Mouse (Mus musculus): ENCODE data around the gene Cbr3. TPM values are rescaled to one million over a fixed set of nuclear protein-coding genes. Genes with fewer than 3 reads are reported as not detected.

Cbr3 gene
- total RNA-seq, 2 experiments from 2014 or later: 6.8 to 7.9 TPM

GRCm38 (mm10) chr16:93711411-93712188 is 28.6 kb downstream of the Cbr3 start, which contains the start of gene Dop1b:
Dop1b (plus strand) TSS chr16:93711904.
- peak; percentile 99 for DNase-seq (ENCODE audit: low spot score in 2 of 2)

- no peak for DNase-seq (ENCODE audit: low spot score in 2 of 2)
Observed at GRCm38 (mm10) chr16:93712189-93712885, 29.3 kb downstream of the Cbr3 start.

GRCm38 (mm10) chr16:93712966-93713365 is 30.0 kb downstream of the Cbr3 start:
- no peak for DNase-seq (ENCODE audit: low spot score in 2 of 2)

- no peak for DNase-seq (ENCODE audit: low spot score in 2 of 2)
Observed at GRCm38 (mm10) chr16:93714426-93714825, 31.4 kb downstream of the Cbr3 start.

GRCm38 (mm10) chr16:93715826-93716225 is 32.8 kb downstream of the Cbr3 start:
- DNase-seq (ENCODE audit: low spot score in 2 of 2): no peak

GRCm38 (mm10) chr16:93717299-93717703 is 34.3 kb downstream of the Cbr3 start:
- DNase-seq (ENCODE audit: low spot score in 2 of 2): peak; percentile 64 to 79

- no peak for DNase-seq (ENCODE audit: low spot score in 2 of 2)
Observed at GRCm38 (mm10) chr16:93721771-93722170, 38.8 kb downstream of the Cbr3 start.

GRCm38 (mm10) chr16:93722476-93722875 is 39.5 kb downstream of the Cbr3 start:
- no peak for DNase-seq (ENCODE audit: low spot score in 2 of 2)

GRCm38 (mm10) chr16:93725417-93726144 is 42.6 kb downstream of the Cbr3 start:
- no peak for DNase-seq (ENCODE audit: low spot score in 2 of 2)

- DNase-seq (ENCODE audit: low spot score in 2 of 2): no peak
Observed at GRCm38 (mm10) chr16:93726186-93726585, 43.2 kb downstream of the Cbr3 start.

- DNase-seq (ENCODE audit: low spot score in 2 of 2): no peak
Observed at GRCm38 (mm10) chr16:93728676-93729075, 45.7 kb downstream of the Cbr3 start.

GRCm38 (mm10) chr16:93729801-93730721 is 47.0 kb downstream of the Cbr3 start:
- no peak for DNase-seq (ENCODE audit: low spot score in 2 of 2)

- no peak for DNase-seq (ENCODE audit: low spot score in 2 of 2)
Observed at GRCm38 (mm10) chr16:93731310-93731709, 48.3 kb downstream of the Cbr3 start.

GRCm38 (mm10) chr16:93732875-93733569 is 50.0 kb downstream of the Cbr3 start:
- DNase-seq (ENCODE audit: low spot score in 2 of 2): peak in 1 of 2 experiments; percentile 32

GRCm38 (mm10) chr16:93739251-93739650 is 56.2 kb downstream of the Cbr3 start:
- no peak for DNase-seq (ENCODE audit: low spot score in 2 of 2)

Other genes starting within 250 kb of the Cbr3 start
- 1 to 10 TPM; 2.4 to 3.7 TPM for gene Setd4, start 79.2 kb upstream of the Cbr3 start, total RNA-seq (2021)
- 10 to 100 TPM; 28.4 to 30.6 TPM for gene Cbr1, start 77.4 kb upstream of the Cbr3 start, total RNA-seq (2021)
- 1 to 10 TPM; 1.3 to 2.0 TPM for gene Gm5678, start 55.1 kb upstream of the Cbr3 start, total RNA-seq (2021)
- gene Dop1b, start 28.7 kb downstream of the Cbr3 start, total RNA-seq (2021): 10 to 100 TPM; 32.0 to 35.0 TPM
- gene Morc3, start 148.9 kb downstream of the Cbr3 start, total RNA-seq (2021): 10 to 100 TPM; 35.5 to 50.6 TPM
- 10 to 100 TPM; 13.7 to 13.8 TPM for gene Chaf1b, start 200.7 kb downstream of the Cbr3 start, total RNA-seq (2021)